Mouse (Mus musculus) ES-E14 (cell line): ENCODE data around the gene Fam3b.

Experiments used
- CHD2 ChIP-seq: IDR thresholded peaks from 2 replicates; pipeline ENCODE4 v1.6.1; 2014; ENCODE audit warnings: mild to moderate bottlenecking, low read depth, low read length, inconsistent platforms
- HCFC1 ChIP-seq: IDR thresholded peaks from 2 replicates; pipeline ENCODE4 v1.6.1; 2012; ENCODE audit warnings: low read length, inconsistent platforms, borderline replicate concordance; ENCODE audit not compliant: insufficient read depth
- MAFK ChIP-seq: IDR thresholded peaks from 2 replicates; pipeline ENCODE4 v1.6.1; 2014; ENCODE audit warnings: mild to moderate bottlenecking, low read depth, low read length, inconsistent platforms; ENCODE audit not compliant: insufficient read depth
- ZC3H11A ChIP-seq: IDR thresholded peaks from 2 replicates; pipeline ENCODE4 v1.6.1; 2012; ENCODE audit warnings: low read depth, mild to moderate bottlenecking, inconsistent platforms, low read length, borderline replicate concordance
- ZNF384 ChIP-seq: IDR thresholded peaks from 2 replicates; pipeline ENCODE4 v1.6.1; 2012; ENCODE audit warnings: low read depth, low read length, inconsistent platforms

- TF ChIP-seq CHD2 (no peak), HCFC1 (no peak), ZC3H11A (no peak), ZNF384 (no peak), MAFK (no peak)
Measured at GRCm38 (mm10) chr16:97447386-97447785, 67.2 kb downstream of the Fam3b start.
